Mouse (Mus musculus): Measurements from ENCODE around the gene Atrn.

DNA sequence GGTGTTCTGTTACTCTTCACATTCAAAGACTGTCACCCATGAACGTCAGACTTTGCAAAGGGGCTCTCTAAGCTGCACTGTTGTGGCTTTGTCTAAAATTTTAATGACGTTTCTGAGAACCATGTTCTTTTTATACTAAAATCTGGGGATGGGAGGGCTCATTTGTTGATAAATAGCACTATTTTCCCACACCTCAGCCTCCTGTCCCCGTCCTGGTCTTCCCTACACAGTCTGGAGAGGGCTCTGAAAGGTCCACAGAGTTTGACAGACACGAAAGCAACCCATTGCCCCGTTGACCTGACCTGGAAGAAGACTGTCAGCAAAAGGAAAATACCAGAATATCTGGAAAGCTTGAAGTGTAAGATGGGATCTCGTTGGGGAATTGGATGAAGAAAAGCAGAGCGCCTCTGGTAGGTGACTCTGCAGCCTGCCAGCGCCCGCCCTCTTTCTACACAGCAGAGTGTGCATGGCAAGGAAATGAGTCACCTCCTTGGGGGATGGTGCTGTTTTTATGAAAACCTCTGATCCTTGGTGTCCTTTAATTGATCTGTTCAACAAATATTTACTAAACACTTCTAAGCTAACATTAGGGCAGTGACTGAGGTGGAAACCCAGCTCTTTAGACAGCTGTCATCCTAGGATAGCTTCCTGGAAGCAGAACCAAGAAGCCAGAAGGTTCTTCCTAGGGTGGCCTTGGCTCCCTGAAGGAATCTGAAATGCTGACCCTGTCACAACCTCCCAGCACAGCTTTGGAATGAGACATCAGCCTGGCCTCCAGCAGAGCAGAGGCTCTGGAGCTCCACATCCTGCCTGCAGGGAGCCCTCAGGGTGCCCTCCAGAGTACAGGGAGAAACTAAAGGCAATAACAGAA lies 123.0 kb downstream of the Atrn start:
- TF ChIP-seq CTCF (IDR thresholded peaks at IDR 0.05; ENCODE audit: extremely low read depth, insufficient read depth, insufficient read length, insufficient replicate concordance) (no peak), POLR2A (IDR thresholded peaks at IDR 0.05; ENCODE audit: low read depth, low read length) (no peak)
